Mouse (Mus musculus) forebrain, embryonic 12.5 days (tissue): Measurements from ENCODE around the gene Ctps. TPM values are rescaled to one million over a fixed set of nuclear protein-coding genes. Genes with fewer than 3 reads are reported as not detected.

Source experiments
- ATAC-seq: fragments of 200-750 bp; cut with Nextera tagmentation; 2 replicates; pipeline ENCODE4 v1.8.0; 2017; ENCODE audit warnings: moderate TSS enrichment; ENCODE audit not compliant: low FRiP score
- H3K27ac ChIP-seq: fragments of 300-500 bp; sonication (generic); 2 replicates; pipeline ENCODE4 v1.5.1; 2016; ENCODE audit warnings: mild to moderate bottlenecking
- H3K27me3 ChIP-seq: fragments of 300-500 bp; sonication (generic); 2 replicates; pipeline ENCODE4 v1.6.1; 2016; ENCODE audit warnings: mild to moderate bottlenecking
- H3K36me3 ChIP-seq: fragments of 300-500 bp; sonication (generic); replicated peaks from 2 replicates; pipeline ENCODE4 v1.6.1; 2016; ENCODE audit warnings: mild to moderate bottlenecking
- H3K4me1 ChIP-seq: fragments of 300-500 bp; sonication (generic); 2 replicates; pipeline ENCODE4 v1.6.1; 2016
- H3K4me2 ChIP-seq: fragments of 300-500 bp; sonication (generic); 2 replicates; pipeline ENCODE4 v1.6.1; 2016; ENCODE audit warnings: mild to moderate bottlenecking, moderate library complexity
- H3K4me3 ChIP-seq: fragments of 300-500 bp; sonication (generic); replicated peaks from 2 replicates; pipeline ENCODE4 v1.5.1; 2016; ENCODE audit warnings: mild to moderate bottlenecking
- H3K9ac ChIP-seq: fragments of 300-500 bp; sonication (generic); 2 replicates; pipeline ENCODE4 v1.6.1; 2016; ENCODE audit warnings: mild to moderate bottlenecking
- H3K9me3 ChIP-seq: fragments of 300-500 bp; sonication (generic); 2 replicates; pipeline ENCODE4 v1.6.1; 2016
- WGBS: fragments of 180-500 bp; shearing (Covaris S2); methylation state at CpG from one replicate; pipeline ENCODE4 v1.1.7; 2016; 5-methylcytosine and 5-hydroxymethylcytosine counted together
- polyA plus RNA-seq: library from polyadenylated mRNA; unstranded; fragments of >200 nt; fragmentation: Nextera tagmentation; extraction: Ambion mirVana; gene quantifications from 2 replicates; pipeline ENCODE4 v1.2.1, GENCODE M21; 2016

Ctps gene
- polyA plus RNA-seq, 1 experiment from 2014 or later, result 128 TPM

DNA sequence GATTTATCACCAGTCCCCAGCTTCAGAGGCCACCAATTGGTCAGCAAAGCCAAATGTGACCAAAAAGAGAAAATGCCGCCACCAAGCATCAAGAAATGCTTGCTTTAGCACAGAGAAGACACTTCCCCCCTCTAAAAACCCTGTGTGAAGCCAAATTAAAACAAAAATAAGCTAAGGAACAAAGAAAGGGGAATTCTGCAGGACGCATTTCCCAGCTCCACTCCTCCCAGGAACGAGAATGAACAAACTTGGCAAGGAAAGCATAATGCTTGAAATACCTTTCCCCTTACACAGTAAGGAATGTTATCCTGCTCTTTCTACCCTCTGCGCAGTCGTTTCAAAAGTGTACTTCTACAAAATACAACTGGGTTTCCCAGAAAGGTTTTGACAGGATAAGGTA lies 2.1 kb downstream of the Ctps start:
- H3K4me3 ChIP-seq, result peak overlapping the region; percentile 14; the same call in 1 of the 2 replicates
- 57% methylated on average over 5 of the region's 5 CpGs for WGBS
- peak overlapping the region; percentile 91 for H3K9ac ChIP-seq
- no peaks in the 10 kb centered on the region for H3K9me3 ChIP-seq
- peak overlapping the region; percentile 64 for H3K4me2 ChIP-seq
- H3K36me3 ChIP-seq, result peaks cover 28% of the 10 kb centered on the region
- peaks cover 23% of the 10 kb centered on the region for H3K4me1 ChIP-seq
- H3K27me3 ChIP-seq, result peaks cover 4% of the 10 kb centered on the region; the same call in 1 of the 2 replicates
- ATAC-seq, result no peak
- no peak overlapping the region for H3K27ac ChIP-seq

DNA sequence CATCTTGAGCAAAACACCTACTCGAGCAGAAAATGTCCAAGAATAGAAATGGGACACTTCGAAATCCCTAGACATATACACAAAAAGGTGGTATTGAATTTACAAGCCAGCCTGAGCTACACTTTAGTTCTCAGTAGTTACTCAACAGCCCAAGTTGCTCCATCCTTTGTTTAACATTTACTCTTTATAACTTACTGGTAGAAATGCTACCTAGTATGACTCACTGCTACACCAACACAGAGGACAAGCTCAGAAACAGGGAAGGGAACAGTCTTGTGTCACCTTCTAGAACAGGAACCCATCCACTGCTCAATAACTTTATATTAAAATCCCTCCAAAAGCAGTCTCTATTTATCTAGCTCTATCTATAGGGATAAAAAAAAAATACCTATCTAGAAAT lies 4.3 kb downstream of the Ctps start:
- no peak overlapping the region for H3K27ac ChIP-seq
- peaks cover 49% of the 10 kb centered on the region for H3K36me3 ChIP-seq
- no peak overlapping the region for H3K4me2 ChIP-seq
- ATAC-seq, result no peak
- no peaks in the 10 kb centered on the region for H3K27me3 ChIP-seq
- no peaks in the 10 kb centered on the region for H3K9me3 ChIP-seq
- 90% methylated on average over 2 of the region's 2 CpGs for WGBS
- no peak overlapping the region for H3K9ac ChIP-seq
- H3K4me3 ChIP-seq, result no peak overlapping the region
- H3K4me1 ChIP-seq, result peaks cover 20% of the 10 kb centered on the region

DNA sequence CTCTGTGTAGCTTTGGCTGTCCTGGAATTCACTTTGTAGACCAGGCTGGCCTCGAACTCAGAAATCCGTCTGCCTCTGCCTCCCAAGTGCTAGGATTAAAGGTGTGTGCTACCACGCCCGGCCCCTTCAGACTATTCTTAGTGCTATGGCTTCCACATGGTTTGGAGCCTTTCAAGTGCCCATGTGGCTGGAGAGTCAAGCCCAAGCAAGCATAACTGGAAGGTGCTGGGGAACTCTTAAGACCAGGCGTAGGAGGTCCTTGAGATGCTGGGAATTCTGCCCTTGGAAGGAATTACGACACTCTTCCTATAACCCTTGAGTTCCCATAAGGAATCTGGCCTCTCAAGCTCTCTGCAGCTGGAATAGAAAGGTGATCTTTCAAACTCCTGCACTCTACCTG lies 13.5 kb downstream of the Ctps start:
- H3K9me3 ChIP-seq, result no peaks in the 10 kb centered on the region
- peaks cover 91% of the 10 kb centered on the region for H3K36me3 ChIP-seq
- no peak overlapping the region for H3K27ac ChIP-seq
- H3K4me2 ChIP-seq, result no peak overlapping the region
- no peaks in the 10 kb centered on the region for H3K4me1 ChIP-seq
- H3K9ac ChIP-seq, result no peak overlapping the region
- no peak overlapping the region for H3K4me3 ChIP-seq
- no peaks in the 10 kb centered on the region for H3K27me3 ChIP-seq
- 96% methylated on average over 6 of the region's 6 CpGs for WGBS
- no peak for ATAC-seq

DNA sequence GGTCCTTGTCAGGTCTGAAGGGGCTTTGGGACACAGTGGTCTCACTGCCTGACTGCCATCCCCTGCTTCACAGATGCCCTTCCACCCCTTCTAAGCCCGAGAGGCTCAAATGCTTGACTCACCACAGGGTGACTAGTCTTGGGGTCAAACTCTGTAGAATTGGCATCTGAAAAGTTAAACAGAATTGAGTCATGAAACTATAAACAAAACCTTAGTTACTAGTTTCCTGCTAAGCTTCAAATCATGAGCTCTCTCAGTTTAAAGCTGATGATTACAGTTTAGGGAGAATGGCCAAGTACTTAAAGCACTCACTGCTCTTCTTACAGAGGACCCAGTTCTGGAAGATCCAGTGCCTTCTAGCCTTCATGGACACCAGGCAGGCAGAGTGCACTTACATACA lies 25.2 kb downstream of the Ctps start:
- Histone ChIP-seq H3K27me3 (no peaks in the 10 kb centered on the region), H3K36me3 (peaks cover 94% of the 10 kb centered on the region)
- WGBS, result 84% methylated on average over 1 of the region's 1 CpGs

DNA sequence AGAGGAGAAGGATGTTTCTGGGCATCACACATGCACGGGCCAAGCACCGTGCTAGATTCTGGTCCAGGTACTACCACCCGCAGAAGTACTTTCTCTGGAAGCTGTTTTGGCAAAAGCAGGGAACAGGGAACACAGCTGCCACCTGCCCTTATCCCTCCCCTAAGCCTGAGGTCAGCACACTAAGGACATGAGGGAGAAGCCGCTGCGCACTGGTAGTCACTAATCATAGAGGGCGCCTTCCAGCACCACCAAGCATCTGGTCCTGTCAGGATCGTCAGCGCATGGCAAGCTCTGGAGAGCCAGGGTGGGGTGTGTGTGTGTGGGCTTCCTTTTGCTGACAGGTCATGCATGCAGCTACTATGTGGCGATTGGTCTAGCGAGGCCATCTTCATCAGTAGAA lies 31.4 kb downstream of the Ctps start:
- H3K4me2 ChIP-seq, result no peak overlapping the region
- WGBS, result 97% methylated on average over 10 of the region's 10 CpGs
- H3K27me3 ChIP-seq, result no peaks in the 10 kb centered on the region
- H3K9ac ChIP-seq, result no peak overlapping the region
- no peak overlapping the region for H3K27ac ChIP-seq
- no peak overlapping the region for H3K4me3 ChIP-seq
- no peaks in the 10 kb centered on the region; the same call in 1 of the 2 replicates for H3K9me3 ChIP-seq
- ATAC-seq, result no peak
- H3K36me3 ChIP-seq, result peaks cover 63% of the 10 kb centered on the region
- no peaks in the 10 kb centered on the region for H3K4me1 ChIP-seq

More for the DNA sequence above, 25.2 kb downstream of the Ctps start:
- no peak overlapping the region for H3K27ac ChIP-seq
- H3K9me3 ChIP-seq, result no peaks in the 10 kb centered on the region
- H3K4me2 ChIP-seq, result no peak overlapping the region
- no peak overlapping the region for H3K4me3 ChIP-seq
- no peaks in the 10 kb centered on the region for H3K4me1 ChIP-seq
- no peak for ATAC-seq
- H3K9ac ChIP-seq, result no peak overlapping the region

DNA sequence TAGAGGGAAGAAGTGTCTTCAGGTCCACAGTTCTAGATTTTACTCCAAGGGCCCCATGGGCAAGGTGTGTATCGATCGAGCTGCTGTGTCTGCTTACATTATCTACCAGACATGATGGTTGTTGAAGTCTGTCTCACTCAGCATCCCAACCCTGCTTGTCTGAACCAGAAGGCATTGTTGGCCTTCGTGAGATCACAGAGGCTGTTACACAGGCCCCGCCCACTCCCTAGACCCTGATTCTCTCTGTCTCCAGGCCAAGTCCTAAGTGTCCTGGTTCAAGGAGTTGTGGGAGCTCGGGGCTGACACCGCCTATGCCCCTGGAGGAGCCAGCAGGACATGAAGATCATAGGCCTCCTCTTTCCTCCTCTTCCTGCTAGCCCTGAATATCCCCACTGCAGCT lies 38.1 kb downstream of the Ctps start, which contains the start of gene Slfnl1:
Gene Slfnl1 (plus strand): TSS at position 246 of the 400 bp plus-strand sequence.
- Histone ChIP-seq H3K36me3 (peaks cover 49% of the 10 kb centered on the region), H3K4me3 (no peak within 1 kb of the TSS), H3K9me3 (no peaks in the 10 kb centered on the region), H3K9ac (no peak within 1 kb of the TSS), H3K27me3 (no peaks in the 10 kb centered on the region), H3K4me1 (no peaks in the 10 kb centered on the region), H3K27ac (no peak within 1 kb of the TSS), H3K4me2 (no peak within 1 kb of the TSS)
- ATAC-seq, result no peak
- 87% methylated on average over 6 of the region's 6 CpGs for WGBS

DNA sequence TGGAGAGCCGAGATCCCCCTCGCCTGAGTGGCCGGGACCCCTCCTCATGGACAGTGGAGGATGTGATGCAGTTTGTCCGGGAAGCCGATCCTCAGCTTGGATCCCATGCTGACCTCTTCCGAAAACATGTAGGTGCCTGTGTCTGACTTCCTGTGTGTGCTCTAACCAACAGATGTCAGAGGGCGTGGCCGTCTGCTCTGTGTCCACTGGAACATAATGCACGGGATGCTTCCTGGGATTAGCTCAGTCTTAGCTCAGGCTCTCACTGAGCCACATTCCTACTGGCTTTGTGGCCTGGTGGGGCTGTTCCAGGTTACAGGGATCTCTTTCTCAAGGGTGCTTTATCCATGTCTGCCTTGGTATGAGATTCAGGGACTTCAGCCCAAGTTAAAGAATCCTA lies 41.9 kb downstream of the Ctps start:
- no peaks in the 10 kb centered on the region for H3K9me3 ChIP-seq
- no peak for ATAC-seq
- no peak overlapping the region for H3K9ac ChIP-seq
- no peaks in the 10 kb centered on the region for H3K4me1 ChIP-seq
- no peak overlapping the region for H3K27ac ChIP-seq
- H3K4me2 ChIP-seq, result no peak overlapping the region
- WGBS, result 78% methylated on average over 9 of the region's 9 CpGs
- H3K27me3 ChIP-seq, result no peaks in the 10 kb centered on the region
- H3K36me3 ChIP-seq, result peaks cover 76% of the 10 kb centered on the region
- no peak overlapping the region for H3K4me3 ChIP-seq

DNA sequence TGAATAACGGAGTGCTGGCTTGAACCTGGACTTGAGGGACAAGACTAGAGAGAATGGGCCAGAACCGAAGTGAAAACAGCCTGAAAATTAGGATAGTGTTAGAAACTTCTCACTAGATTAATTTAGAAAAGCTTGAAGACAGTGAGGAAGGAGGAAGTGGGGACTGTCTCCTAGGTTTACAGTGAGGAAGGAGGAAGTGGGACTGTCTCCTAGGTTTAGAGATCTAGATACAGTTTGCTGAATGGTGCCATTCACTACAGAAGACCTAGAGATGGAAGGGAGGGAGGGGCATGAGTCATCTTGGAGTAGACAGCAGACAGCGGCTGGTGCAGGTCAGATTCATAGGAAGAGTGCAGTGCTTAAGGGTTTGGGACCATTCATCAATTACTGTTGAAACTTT lies 47.0 kb downstream of the Ctps start:
- Histone ChIP-seq H3K4me3 (no peak overlapping the region), H3K27me3 (no peaks in the 10 kb centered on the region), H3K36me3 (peaks cover 78% of the 10 kb centered on the region), H3K4me1 (no peaks in the 10 kb centered on the region), H3K9me3 (no peaks in the 10 kb centered on the region), H3K4me2 (no peak overlapping the region), H3K9ac (no peak overlapping the region), H3K27ac (no peak overlapping the region)
- 94% methylated on average over 3 of the region's 3 CpGs for WGBS
- ATAC-seq, result no peak

DNA sequence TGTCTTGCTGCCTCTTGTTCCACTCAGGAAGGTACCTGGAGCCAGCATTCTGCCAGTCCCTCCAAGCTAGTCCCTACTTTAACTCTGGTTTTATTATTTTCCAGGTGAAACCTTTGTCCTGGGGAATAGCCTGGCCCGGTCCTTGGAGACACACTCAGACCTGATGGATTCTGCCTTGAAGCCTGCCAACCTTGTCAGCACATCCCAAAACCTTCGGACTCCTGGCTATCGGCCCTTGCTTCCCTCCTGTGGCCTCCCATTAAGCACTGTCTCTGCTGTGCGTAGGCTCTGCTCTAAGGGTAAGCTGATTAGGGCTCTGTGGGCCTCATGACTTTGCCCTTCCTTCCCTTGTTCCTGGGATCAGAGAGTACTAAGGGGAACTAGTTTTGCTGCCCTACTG lies 47.7 kb downstream of the Ctps start:
- no peaks in the 10 kb centered on the region for H3K27me3 ChIP-seq
- peaks cover 79% of the 10 kb centered on the region for H3K36me3 ChIP-seq
- H3K9me3 ChIP-seq, result no peaks in the 10 kb centered on the region
- H3K4me3 ChIP-seq, result no peak overlapping the region
- no peak overlapping the region for H3K27ac ChIP-seq
- H3K4me2 ChIP-seq, result no peak overlapping the region
- H3K4me1 ChIP-seq, result no peaks in the 10 kb centered on the region
- WGBS, result 87% methylated on average over 4 of the region's 4 CpGs
- no peak overlapping the region for H3K9ac ChIP-seq
- ATAC-seq, result no peak

DNA sequence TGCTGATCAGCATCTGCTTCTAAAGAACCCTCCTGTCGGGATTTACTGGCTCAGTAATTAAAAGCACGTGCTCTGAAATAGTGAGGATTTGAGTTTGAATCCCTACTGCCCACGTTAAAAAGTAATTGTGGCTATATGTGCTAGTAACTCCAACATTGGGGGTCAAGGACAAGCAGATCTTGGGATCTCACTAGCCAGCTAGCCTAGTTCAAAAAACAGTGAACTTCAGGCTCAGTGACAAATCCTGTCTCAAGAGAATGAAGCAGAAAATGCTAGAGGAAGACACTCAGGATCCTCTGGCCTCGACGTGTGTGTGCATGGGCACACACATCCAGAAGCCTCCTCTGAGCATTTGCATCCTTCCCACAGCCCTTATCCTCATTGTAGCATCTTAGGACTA lies 48.3 kb downstream of the Ctps start:
- no peaks in the 10 kb centered on the region for H3K9me3 ChIP-seq
- H3K4me3 ChIP-seq, result no peak overlapping the region
- 72% methylated on average over 5 of the region's 5 CpGs for WGBS
- no peaks in the 10 kb centered on the region for H3K4me1 ChIP-seq
- H3K27me3 ChIP-seq, result no peaks in the 10 kb centered on the region
- no peak overlapping the region for H3K9ac ChIP-seq
- H3K36me3 ChIP-seq, result peaks cover 83% of the 10 kb centered on the region
- no peak for ATAC-seq
- H3K4me2 ChIP-seq, result no peak overlapping the region
- no peak overlapping the region for H3K27ac ChIP-seq

DNA sequence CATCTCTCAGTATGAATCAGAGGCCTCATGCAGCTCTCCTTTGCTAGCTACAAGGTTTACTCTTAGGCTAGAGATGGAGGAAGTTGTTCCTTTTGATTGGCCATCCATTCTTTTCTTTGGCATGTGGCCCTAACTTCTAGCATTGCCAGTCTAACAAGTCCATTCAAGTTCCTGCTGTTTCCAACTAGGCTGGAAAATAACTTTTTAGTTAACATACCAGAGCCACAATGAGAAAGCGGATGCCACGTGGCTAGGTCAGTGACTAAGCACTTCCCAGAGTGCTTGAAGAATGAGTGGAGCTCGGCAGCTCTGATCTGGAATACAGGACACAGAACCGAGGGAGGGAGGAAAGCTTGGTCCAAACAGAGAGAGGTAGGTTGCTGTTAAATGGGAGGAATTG lies 52.7 kb downstream of the Ctps start:
- H3K27me3 ChIP-seq, result no peaks in the 10 kb centered on the region

DNA sequence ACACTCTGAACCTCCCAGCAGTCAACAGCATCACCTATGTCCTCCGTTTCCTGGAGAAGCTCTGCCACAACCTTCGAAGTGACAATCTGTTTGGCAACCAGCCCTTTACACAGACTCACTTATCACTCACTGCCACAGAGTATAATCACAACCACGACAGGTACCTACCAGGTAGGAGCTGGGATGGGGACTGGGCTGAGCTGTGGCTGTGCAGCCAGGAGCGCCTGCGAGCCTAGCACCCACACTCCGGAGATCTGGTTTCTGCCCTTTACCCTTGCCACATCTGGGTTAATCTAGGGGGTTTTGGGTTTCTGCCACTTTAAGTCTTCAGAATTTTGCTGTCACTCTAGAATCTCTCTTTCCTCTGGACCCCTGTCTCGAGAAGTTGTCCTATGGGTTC lies 53.2 kb downstream of the Ctps start:
- ATAC-seq, result no peak
- H3K36me3 ChIP-seq, result peaks cover 62% of the 10 kb centered on the region
- H3K9ac ChIP-seq, result no peak overlapping the region
- no peaks in the 10 kb centered on the region for H3K27me3 ChIP-seq
- no peaks in the 10 kb centered on the region for H3K4me1 ChIP-seq
- H3K4me2 ChIP-seq, result no peak overlapping the region
- no peak overlapping the region for H3K27ac ChIP-seq
- H3K4me3 ChIP-seq, result no peak overlapping the region
- no peaks in the 10 kb centered on the region for H3K9me3 ChIP-seq
- WGBS, result 94% methylated on average over 7 of the region's 7 CpGs

More for the DNA sequence above, 52.7 kb downstream of the Ctps start:
- ATAC-seq, result no peak
- Histone ChIP-seq H3K36me3 (peaks cover 65% of the 10 kb centered on the region), H3K9ac (no peak overlapping the region), H3K4me2 (no peak overlapping the region), H3K27ac (no peak overlapping the region), H3K4me1 (no peaks in the 10 kb centered on the region), H3K4me3 (no peak overlapping the region), H3K9me3 (no peaks in the 10 kb centered on the region)
- 82% methylated on average over 4 of the region's 4 CpGs for WGBS

DNA sequence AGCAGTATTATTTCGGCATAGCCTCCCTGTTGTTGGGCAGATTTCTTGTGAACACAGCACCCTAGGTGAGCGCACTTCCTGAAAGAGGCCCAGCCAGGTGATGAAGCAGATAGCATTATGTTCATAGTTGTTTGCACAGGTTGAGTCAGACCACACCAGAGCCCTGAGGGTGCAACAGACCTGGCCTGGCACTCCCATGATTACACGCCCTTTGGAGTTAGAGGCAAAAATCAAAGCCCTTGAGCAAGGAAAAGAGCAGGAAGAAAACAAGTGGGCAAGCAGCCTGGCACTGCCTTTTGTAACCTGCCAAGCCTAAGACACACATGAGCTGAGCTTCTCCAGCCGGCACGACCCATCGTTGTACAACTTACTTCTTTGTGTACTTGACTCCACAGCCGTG lies 53.6 kb downstream of the Ctps start:
- no peaks in the 10 kb centered on the region for H3K9me3 ChIP-seq
- H3K36me3 ChIP-seq, result peaks cover 57% of the 10 kb centered on the region
- no peak for ATAC-seq
- H3K4me2 ChIP-seq, result no peak overlapping the region
- H3K27ac ChIP-seq, result no peak overlapping the region
- H3K9ac ChIP-seq, result no peak overlapping the region
- no peaks in the 10 kb centered on the region for H3K27me3 ChIP-seq
- H3K4me3 ChIP-seq, result no peak overlapping the region
- H3K4me1 ChIP-seq, result no peaks in the 10 kb centered on the region
- WGBS, result 95% methylated on average over 7 of the region's 7 CpGs
